Mouse (Mus musculus) heart, postnatal 14 days (tissue): ENCODE results near the gene Lix1. TPM values are rescaled to one million over a fixed set of nuclear protein-coding genes. Genes with fewer than 3 reads are reported as not detected.
A peak's percentile ranks its signal among the peaks of the same experiment; 100 is the strongest.

Experiments used
- DNase-seq, 2 experiments: peaks; one replicate each; pipeline ENCODE4 v3.0.0; 2021 to 2022
- intact Hi-C: fragments of 180-260 bp; cut with DNase I; formaldehyde crosslinking; loops from one replicate; pipeline ENCODE4 v1.15.1; 2025
- long read RNA-seq, 2 experiments: library from polyadenylated mRNA; stranded (forward); transcript quantifications; one replicate each; pipeline ENCODE4 v2.0.0; 2021
- total RNA-seq, 2 experiments: library from RNA; stranded (reverse); gene quantifications; 2 replicates each; pipeline ENCODE4 v1.2.3; 2021

Gene Lix1
- total RNA-seq, result 1 to 10 TPM; 6.5 to 6.9 TPM
- long read RNA-seq, experiment 1, transcript Lix1-202 (3 exons, 2,678 nt), result major isoform, 10 of 11 reads
- long read RNA-seq, experiment 1, partial matches to known transcripts, result 0 of 11 reads
- long read RNA-seq, experiment 1, other reads (novel, unspliced or antisense), result 1 of 11 reads
- long read RNA-seq, experiment 2, transcript Lix1-202 (3 exons, 2,678 nt), result major isoform, 16 of 17 reads
- long read RNA-seq, experiment 2, partial matches to known transcripts, result 1 of 17 reads
- long read RNA-seq, experiment 2, other reads (novel, unspliced or antisense), result 0 of 17 reads

DNA sequence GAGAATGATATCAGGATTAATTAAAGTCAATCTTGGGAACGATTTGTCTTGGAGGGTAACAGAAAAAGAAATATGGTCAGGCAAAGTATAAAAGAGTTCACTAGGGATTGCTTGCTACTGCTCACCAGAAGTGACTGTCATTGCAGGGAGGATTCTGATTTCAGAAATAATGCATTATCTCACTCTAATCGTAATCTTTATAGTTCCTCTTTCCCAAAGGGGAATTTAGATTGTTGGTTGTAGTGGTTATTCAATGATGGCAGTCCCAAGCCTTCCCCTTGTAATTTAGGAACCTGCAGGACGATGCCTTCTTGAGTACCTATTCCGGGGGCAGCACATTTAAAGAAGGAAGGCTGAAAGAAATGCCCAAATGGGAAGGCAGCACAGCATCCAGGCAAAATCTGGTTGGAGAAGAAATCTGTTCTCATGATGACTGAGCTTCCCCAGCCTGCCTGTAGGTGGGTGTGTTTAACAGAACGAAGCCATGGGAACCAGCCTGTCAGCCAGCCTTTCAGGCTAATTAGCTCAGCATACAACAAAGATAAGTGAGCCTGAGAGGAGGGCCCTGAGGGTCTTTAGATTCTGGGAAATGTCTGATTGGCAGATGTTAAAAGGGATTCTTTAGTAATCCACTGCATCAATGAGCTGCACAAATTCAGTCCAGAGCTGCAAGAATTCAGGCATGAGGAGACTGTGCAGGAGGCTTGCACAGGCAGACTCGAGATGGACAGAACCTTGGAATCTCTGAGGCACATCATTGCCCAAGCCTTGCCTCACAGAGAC is at the start of gene Lix1:
Lix1 (plus strand) TSS at position 451 of the 783 bp plus-strand sequence.
- intact Hi-C loops, result no loop called here
- peak; percentile 19 to 44 for DNase-seq

DNA sequence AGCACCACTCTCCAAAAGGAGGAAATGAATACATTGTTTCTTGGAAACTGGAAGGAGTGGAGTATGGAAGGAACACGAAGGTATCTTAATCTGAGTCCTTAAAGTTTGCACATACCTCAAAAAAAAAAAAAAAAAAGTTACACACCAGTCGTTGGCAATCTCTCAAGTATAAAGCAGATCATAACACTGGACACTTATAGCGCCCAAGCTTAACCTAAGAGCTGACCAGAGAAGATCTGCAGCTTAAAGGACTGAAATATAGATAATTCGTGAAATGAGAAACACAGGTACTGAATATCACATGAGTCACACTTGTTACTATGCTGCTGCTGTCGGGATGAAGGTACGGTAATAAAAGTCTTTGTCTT is 28.9 kb upstream of the Lix1 start:
- no peak for DNase-seq
- intact Hi-C loops, result loop anchor here (2.0 to 5.0 kb wide), 2 partner anchors 77 to 141 kb away; no protein-coding TSS in a partner anchor

DNA sequence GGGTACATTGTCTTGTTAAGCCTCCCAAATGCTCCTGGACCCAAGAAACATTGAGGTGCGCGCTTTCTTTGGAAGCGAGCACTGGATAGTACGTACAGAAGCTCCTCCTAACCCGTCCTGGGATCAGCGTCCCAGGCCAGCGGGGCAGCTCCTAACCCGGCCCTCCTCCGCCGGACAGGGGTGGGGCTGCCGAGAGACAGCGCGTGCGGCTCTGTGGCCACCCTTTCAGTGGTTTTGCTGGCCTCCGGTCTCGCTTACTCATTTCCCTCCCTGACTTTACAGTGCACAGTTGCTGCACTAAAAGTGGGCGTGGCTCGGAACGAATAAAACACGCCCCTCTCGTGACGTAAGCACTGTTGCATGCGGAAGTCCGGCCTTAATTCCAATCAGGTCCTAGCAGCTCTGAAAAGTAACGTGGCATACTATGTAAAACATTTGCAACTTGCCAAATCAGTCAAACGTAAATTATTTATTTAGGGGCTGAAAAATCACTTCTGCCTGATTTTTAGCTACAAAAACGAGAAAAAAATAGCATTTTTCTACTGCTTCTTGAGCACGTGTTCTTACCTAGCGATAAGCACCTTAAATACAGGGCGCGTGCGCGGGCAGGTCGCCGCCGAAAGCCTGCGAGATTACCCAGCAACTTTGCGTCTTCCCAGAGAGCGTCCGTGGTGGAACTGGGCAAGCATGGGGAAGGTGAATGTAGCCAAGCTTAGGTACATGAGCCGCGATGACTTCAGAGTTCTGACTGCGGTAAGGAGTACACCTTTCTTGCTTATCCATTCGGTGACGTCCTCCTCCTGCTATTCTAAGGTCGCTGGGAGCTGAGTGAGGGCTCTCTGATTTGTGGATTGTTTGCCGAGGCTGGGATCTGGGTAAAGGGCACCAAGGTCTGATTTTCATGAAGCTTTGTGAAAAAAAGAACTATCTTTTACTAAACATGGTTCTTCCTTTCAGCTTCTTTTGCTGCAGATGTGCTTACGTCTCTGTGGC is 28.3 kb upstream of the Lix1 start, which contains the start of gene Riok2:
Riok2 (plus strand) TSS at position 392 of the 993 bp plus-strand sequence.
- DNase-seq, result peak; percentile 92 to 96
- intact Hi-C loops, result loop anchor here (2.0 to 5.0 kb wide), 2 partner anchors 77 to 142 kb away; no protein-coding TSS in a partner anchor

DNA sequence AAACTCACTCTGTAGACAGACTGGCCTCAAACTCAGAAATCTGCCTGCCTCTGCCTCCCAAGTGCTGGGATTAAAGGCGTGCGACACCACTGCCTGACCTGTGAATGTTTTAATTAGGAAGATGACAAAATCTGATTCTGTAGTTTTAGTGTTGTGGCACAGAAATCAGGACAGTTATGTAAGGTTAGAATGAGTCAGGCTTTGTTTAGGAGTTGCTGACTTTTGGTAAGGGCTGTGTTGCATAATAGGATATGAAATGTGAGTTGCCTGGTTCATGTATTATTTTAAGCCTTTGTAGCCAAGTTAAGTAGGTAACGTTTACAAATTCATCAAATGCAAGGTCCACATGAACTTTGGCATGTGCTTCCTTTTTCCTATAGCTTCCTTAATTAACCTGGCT is 26.9 kb upstream of the Lix1 start:
- DNase-seq, result no peak
- intact Hi-C loops, result no loop called here

DNA sequence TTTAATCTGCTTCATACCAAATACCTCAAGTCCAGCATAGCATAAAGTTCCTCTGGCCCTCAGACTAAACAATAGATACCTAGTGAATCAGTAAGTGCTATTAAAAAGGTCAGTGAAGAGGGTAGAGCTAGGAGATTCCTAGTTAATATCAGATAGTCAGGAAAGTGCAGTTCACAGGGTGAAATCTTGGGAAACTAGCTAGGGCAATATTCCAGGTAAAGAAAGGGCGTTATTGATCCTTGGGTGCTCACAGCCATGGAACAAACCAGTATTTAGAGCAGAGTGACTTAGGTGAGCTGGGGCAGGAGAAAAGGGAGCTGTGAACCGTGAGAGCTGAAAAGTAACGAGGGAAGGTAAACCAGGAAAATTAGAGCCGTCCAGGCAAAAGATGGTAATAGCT is 18.8 kb upstream of the Lix1 start:
- intact Hi-C loops, result no loop called here
- no peak for DNase-seq

DNA sequence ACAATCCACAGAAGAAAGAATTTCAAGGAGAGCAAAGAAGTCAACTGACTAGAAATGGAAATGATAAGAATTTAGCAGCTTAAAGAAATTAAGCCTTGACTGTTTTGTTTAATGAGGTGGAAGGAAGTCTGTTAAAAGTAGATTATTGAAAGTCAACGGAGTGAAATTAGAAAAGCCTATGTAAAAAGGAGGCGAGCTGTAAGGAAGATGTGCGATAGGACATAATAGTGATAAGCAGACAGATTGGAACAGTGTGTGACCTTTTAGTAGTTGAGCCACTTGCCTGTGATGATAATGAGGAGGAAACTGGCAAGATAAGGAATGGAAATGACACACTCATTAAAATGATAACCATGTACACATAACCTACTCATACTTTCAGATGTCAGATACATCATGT is 18.0 kb upstream of the Lix1 start:
- DNase-seq, result no peak
- intact Hi-C loops, result no loop called here

DNA sequence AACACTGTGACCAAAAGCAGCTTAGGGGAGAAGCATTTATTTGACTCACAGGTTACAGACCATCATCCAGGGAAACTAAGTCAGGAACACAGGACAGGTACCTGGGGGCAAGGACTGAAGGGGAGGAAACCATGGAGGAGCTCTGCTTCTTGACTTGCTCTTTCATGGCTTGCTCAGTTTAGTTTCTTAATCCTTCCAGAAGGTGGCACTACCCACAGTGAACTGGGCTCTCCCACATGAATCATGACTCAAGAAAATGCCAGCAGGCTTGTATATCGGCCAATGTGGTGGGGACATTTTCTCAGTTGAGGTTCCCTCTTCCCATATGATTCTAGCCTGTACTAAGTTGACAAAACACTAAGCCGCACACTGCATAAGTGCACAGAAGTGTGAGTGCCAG is 16.4 kb upstream of the Lix1 start:
- DNase-seq, result no peak
- intact Hi-C loops, result no loop called here

DNA sequence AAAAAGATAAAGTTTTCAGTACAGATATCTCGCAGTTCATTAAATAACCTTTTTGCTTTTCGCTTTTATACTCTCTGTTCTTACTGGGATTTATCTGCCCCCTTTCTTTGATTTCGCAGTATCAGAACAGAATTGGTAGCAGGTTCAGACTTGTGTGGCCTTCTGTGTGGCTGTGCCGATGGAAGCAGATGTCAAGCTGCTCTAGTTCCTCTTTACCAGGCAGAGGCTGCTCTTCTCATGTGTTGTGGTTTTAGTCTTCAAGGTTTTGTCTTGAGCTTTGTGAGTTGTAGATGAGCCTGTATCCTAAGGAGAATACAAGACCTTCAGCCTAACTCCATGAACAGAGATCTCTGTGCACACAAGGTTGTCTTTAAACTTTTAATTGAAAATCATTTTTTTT is 10.6 kb upstream of the Lix1 start:
- intact Hi-C loops, result loop anchor here (5.0 to 10.0 kb wide), 3 partner anchors 173 to 355 kb away; partner anchors contain the start of gene Lnpep

DNA sequence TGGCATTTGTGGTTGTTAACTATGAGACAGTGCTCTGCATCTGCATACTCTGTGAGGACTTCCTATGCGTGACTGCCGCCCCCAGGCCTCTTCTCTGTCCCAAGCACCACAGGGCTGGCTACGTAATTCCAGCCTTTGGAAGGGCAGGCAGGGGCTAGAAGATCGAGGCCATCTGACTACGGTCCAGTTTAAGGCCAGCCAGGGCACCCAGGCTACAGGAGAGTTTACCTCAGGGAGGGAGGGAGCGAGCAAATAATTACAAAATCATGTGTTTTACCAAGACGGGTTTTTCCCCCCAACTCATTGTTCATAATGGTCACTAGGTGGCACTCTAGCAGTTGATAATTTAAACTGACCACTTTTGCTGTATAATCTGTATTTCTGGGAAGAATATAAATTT is 9.6 kb upstream of the Lix1 start:
- no peak for DNase-seq
- intact Hi-C loops, result loop anchor here (5.0 to 10.0 kb wide), 3 partner anchors 172 to 354 kb away; partner anchors contain the start of gene Lnpep

More for the DNA sequence above, 10.6 kb upstream of the Lix1 start:
- no peak for DNase-seq

DNA sequence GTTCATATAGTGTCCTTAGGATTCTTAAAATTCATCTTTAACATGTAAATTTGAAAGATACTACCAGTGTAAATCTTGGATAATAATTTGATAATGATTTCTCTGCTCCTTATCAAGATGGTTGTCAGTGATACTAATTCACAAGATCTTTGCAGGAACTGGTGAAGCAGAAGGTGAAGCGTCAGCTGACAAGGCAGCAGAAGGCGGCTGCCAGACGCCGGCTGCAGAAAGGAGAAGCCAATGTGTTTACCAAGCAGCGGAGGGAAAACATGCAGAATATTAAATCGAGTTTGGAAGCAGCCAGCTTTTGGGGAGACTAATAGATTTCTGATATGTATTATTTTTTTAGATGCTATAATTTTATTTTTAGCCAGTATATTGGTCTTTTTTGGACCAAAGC is 9.2 kb upstream of the Lix1 start:
- intact Hi-C loops, result loop anchor here (5.0 to 10.0 kb wide), 3 partner anchors 172 to 354 kb away; partner anchors contain the start of gene Lnpep

DNA sequence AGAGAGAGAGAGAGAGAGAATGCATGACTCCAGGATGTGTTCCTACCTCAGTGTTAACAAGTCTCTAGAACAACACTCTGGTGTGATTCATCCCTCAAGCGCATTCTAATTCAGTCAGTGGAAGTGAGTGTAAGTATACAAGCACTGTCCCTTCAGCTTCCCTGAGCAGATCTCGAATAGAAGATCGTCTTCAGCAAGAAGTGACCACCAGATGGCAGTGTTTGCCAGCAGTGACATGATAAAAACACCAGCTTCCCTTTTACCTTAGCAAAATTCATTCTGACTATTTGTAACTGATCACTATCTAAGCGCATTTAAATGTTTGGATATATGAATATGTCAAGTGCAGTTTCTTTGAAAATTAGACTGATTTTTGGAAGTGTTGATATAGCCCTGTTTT is 8.1 kb upstream of the Lix1 start:
- intact Hi-C loops, result loop anchor here (1.0 to 10.0 kb wide), 4 partner anchors 170 to 353 kb away; partner anchors contain the start of gene Lnpep
- DNase-seq, result peak; percentile 70 to 85

More for the DNA sequence above, 9.2 kb upstream of the Lix1 start:
- no peak for DNase-seq

DNA sequence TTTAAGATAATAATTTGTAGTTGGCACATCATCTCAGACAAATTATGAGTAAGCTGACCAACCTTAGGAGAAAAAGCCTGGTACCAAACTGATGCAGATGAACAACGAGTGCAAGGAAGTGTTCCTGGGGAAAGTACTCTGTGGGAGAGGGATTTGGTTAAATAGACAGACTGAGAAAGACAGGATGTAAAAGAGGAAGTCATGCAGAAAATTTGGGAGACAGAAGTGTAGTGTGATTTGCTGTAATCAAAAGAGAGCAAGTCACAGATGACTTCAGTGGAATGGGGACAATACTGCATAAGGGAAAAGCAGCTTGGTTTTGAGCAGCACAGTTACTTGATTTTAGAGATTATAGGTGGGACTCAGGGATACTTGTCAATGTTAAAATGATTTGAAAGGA is 5.6 kb upstream of the Lix1 start:
- no peak for DNase-seq
- intact Hi-C loops, result loop anchor here (10.0 kb wide), 1 partner anchor 168 kb away; no protein-coding TSS in a partner anchor

DNA sequence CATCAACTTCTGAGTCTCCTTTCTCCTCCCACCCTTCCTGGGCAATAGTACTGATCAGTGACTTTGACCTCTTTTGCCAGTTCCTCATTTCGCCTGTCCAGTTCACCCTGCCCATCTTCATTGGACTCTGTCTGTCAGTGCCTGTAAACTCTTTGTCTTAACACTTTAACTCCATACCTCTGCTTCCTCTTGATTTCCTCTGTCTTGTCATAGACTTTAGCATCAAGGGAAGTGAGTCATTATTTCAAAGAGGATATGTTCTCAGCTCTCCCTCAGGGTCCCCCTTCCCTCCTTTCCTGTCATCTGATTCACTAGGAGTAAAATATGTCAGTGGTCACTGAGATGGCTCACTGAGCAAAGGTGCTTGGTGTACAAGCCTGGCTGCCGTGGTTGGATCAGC is 3.8 kb upstream of the Lix1 start:
- intact Hi-C loops, result loop anchor here (10.0 kb wide), 1 partner anchor 166 kb away; no protein-coding TSS in a partner anchor
- no peak for DNase-seq

DNA sequence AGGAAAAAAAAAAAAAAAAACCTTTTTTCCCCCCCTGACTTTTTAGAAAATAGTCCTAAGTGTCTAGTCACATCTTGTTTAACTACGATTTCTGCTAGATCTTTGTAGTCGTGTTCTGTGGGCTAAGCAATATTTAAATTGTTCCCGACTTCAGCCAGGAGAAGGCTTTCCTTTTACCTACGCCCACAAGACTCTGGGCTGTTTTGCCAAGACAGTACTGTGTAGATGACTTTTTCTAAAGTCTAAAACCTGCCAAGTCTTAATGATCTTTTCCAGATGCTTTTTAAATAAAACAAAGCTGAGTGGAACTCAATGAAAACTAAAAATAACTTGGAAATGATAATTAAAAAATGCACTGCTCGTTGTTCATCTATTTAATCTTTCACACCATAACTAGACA is 566 bp downstream of the Lix1 start:
- no peak for DNase-seq
- intact Hi-C loops, result no loop called here

DNA sequence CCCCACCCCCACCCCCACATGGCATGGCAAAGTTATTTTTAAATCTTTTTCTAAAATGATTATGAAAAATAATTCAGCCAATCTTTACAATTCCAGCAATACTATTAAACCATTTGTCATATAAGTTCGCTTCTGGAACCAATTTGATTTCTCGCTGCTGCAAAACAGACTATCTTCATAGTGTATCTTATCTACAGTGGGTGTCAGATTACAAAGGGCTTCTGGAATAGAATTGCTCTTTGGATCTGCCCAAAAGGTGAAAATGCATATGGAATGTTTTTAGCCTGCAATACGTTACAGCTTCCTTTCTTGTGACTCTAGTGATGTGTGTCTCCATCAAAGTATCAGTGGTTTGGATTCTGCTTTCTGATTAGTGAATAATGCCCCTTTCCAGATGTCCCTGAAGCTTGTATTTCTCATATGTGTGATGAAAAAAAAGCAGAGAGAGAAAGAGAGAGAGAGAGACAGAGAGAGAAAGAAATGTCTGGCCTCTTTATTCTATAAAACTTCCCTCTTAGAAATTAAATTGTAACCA is 1.2 kb downstream of the Lix1 start:
- intact Hi-C loops, result no loop called here
- DNase-seq, result no peak

DNA sequence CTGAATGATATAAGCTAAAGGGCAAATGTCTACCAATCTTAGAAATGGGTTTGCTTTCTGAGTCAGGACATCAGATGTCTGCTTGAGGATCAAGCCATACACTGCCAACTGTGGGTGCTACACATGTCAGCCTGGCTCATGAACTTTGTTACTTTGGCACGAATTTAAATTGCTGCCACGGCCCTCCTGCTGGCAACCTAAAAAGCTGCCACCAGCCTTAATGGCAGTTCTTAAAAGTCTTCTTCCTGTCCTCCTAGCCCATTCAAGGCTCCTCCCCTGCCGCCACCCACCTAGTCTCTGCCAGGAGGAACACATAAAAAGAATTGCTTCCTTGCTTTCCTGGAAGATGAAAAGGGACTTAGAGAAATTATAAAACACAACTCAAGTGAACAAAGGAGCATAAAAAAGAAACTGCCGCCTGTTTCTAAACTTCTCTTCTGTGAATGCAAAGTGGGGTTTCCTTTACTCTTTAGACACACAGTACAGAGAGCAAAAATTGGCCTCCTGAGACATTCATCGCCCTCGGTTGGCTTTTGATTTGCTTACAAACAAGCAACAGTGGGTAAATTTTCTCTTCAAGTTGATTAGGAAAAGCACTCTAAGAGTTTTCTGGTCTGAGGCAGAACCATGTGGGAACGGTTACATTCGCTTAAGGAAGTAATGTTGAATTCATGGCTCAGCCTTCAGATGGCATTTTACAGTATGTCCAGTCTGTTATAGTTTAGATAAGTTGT is 2.5 kb downstream of the Lix1 start:
- intact Hi-C loops, result no loop called here

DNA sequence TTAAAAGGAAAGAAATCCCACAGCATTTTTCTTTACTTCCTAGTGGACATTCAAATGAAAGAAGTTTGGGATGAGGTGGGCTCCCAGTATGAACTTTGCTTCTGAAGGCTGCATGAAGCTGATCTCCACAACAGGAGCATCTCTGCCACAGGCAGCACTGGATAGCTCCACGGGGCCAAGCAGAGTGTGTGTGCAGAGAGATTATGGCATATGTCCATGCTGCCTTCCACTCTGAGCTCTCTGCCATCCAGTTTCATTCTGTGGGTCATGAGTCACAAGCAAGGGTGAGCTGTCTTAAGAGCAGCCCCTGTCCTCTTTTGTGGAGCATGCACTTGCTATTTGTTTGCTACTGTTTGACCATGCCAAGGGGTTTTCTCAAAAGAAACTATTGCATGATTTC is 3.1 kb downstream of the Lix1 start:
- intact Hi-C loops, result no loop called here
- DNase-seq, result no peak

More for the DNA sequence above, 2.5 kb downstream of the Lix1 start:
- DNase-seq, result no peak

DNA sequence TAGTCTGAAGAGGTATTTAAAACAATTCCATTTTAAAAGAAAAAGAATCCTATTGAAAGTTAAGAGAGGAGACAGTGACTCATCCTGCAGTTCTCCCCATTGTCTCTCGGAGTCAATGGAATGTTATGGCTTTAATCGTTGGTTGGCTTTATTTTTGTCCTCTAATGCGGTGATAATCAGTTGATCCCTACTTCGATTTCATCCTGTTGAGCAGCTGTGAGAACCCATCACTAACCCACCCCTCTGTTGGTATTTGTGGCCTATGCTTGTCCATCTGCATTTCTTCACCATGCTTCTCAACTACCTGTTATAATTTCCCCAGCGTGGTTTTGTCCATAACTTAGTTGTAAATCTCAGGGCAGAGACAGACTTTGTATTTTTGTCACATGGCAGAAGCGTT is 5.7 kb downstream of the Lix1 start:
- no peak for DNase-seq
- intact Hi-C loops, result no loop called here
